Mouse (Mus musculus) lung, embryonic 14.5 days (tissue): Measurements from ENCODE around the gene Gm19684. TPM values are rescaled to one million over a fixed set of nuclear protein-coding genes. Genes with fewer than 3 reads are reported as not detected.
"Not testable (repeated sequence)": the region's sequence is repeated elsewhere in the genome, so short reads cannot be mapped to it uniquely, and the experiment has no call there.

Experiments
- ATAC-seq: fragments of 200-750 bp; cut with Nextera tagmentation; 2 replicates; pipeline ENCODE4 v1.8.0; 2017; ENCODE audit warnings: mild to moderate bottlenecking, moderate TSS enrichment, moderate library complexity; ENCODE audit not compliant: insufficient read depth
- DNase-seq: peaks from one replicate; pipeline ENCODE4 v3.0.0-alpha.2; 2015
- H3K27ac ChIP-seq: fragments of 300-500 bp; sonication (generic); 2 replicates; pipeline ENCODE4 v1.5.1; 2014; ENCODE audit warnings: low read depth, mild to moderate bottlenecking, moderate library complexity
- H3K27me3 ChIP-seq: fragments of 300-500 bp; sonication (generic); 2 replicates; pipeline ENCODE4 v1.6.1; 2014; ENCODE audit warnings: low read length, control low read depth; ENCODE audit not compliant: insufficient read depth
- H3K36me3 ChIP-seq: fragments of 300-500 bp; sonication (generic); 2 replicates; pipeline ENCODE4 v1.6.1; 2014; ENCODE audit warnings: control low read depth; ENCODE audit not compliant: insufficient read depth
- H3K4me1 ChIP-seq: fragments of 300-500 bp; sonication (generic); 2 replicates; pipeline ENCODE4 v1.6.1; 2014; ENCODE audit warnings: antibody characterized with exemption, control low read depth; ENCODE audit not compliant: insufficient read depth
- H3K4me2 ChIP-seq: fragments of 300-500 bp; sonication (generic); 2 replicates; pipeline ENCODE4 v1.6.1; 2014; ENCODE audit warnings: mild to moderate bottlenecking
- H3K4me3 ChIP-seq: fragments of 300-500 bp; sonication (generic); 2 replicates; pipeline ENCODE4 v1.5.1; 2014; ENCODE audit warnings: low read depth, low read length
- H3K9ac ChIP-seq: fragments of 300-500 bp; sonication (generic); 2 replicates; pipeline ENCODE4 v1.6.1; 2014
- H3K9me3 ChIP-seq: fragments of 300-500 bp; sonication (generic); 2 replicates; pipeline ENCODE4 v1.6.1; 2016; ENCODE audit warnings: low read depth, low read length, control low read depth
- CTCF ChIP-seq: IDR thresholded peaks from 2 replicates; pipeline ENCODE4 v1.5.1; 2016; ENCODE audit warnings: antibody characterized with exemption, low read depth
- WGBS: fragments of 180-500 bp; shearing (Covaris S2); extraction: QIAGEN DNeasy Blood & Tissue Kit; methylation state at CpG from one replicate; pipeline ENCODE4 v1.1.7; 2014; 5-methylcytosine and 5-hydroxymethylcytosine counted together
- polyA plus RNA-seq: library from polyadenylated mRNA; unstranded; fragments of >200 nt; fragmentation: Nextera tagmentation; extraction: Ambion mirVana; gene quantifications from 2 replicates; pipeline ENCODE4 v1.2.1, GENCODE M21; 2014

The Gm19684 gene
- polyA plus RNA-seq, 1 experiment from 2014 or later: not detected

DNA sequence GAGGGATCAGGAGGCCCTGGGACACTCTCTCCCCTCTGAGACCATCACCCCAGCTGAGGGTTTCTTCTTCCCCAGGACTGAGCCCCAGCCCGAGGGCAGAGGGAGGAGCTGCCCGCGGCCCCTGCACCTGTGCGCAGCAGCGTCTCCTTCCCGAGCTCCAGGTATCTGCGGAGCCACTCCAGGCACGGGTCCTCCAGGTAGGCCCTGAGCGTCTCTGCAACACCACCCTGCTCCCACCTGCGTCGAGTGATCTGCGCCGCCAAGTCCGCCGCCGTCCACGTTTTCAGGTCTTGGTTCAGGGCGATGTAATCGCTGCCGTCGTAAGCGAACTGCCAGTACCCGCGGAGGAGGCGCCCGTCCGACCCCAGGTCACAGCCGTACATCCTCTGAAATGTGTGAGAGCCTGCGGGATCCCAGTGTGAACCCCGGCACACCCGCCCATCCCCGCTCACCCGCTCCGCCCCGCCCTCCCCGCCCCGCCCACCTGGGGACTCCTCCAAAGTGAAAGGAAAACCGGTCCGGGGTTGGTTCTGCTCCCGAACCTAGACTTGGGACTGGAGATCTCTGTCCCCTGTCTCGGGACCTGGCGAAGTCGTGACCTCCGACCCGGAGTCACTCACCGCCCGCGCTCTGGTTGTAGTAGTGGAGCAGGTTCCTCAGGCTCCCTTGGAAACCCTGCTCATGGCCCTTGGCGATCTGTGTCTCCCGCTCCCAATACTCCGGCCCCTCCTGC lies 46.0 kb downstream of the Gm19684 start:
- Histone ChIP-seq H3K4me2 (peak overlapping the region; percentile 55), H3K9ac (peak overlapping the region; percentile 65), H3K4me1 (no peaks in the 10 kb centered on the region), H3K9me3 (no peaks in the 10 kb centered on the region), H3K27me3 (peaks cover 32% of the 10 kb centered on the region), H3K36me3 (no peaks in the 10 kb centered on the region), H3K4me3 (peak overlapping the region; percentile 44), H3K27ac (peak overlapping the region; percentile 69)
- DNase-seq: peak; percentile 39
- peak; percentile 59 for ATAC-seq
- WGBS: under 1% methylated on average over 51 of the region's 51 CpGs
- no peak for TF ChIP-seq CTCF

DNA sequence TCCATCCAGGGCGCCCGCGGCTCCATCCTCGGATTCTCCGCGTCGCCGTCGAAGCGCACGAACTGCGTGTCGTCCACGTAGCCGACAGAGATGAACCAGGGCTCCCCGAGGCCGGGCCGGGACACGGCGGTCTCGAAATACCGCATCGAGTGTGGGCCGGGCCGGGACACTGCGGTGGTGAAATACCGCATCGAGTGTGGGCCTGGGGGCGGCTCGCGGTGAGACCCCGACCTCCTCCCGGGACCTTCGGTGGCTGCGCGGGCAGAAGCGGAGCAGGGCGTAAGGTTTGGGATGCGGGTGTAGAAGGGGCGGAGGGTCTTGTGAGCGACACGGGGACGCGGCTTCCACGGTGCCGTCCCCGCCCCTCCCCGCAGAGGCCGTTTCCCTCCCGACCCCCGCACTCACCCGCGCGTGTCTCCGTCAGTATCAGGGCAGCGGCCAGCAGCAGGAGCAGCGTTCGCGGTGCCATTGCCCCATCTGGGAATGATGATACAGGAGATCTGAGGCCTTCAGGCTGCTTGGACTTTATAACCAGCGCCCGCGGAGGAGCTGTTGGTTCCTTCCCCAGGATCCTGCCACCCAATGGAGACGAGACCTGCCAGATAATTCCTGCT lies 46.7 kb downstream of the Gm19684 start, which contains the start of gene Gm8909:
Gene Gm8909 (minus strand): TSS at position 499 of the 614 bp plus-strand sequence.
- peaks cover 31% of the 10 kb centered on the region for H3K27me3 ChIP-seq
- no peaks in the 10 kb centered on the region for H3K4me1 ChIP-seq
- peak within 1 kb of the TSS; percentile 44 for H3K4me3 ChIP-seq
- peak within 1 kb of the TSS; percentile 65 for H3K9ac ChIP-seq
- no peaks in the 10 kb centered on the region for H3K9me3 ChIP-seq
- ATAC-seq (0 out of 2 replicates have a peak, but pooled peaks have one; percentile 10), DNase-seq (no peak)
- peak within 1 kb of the TSS; percentile 69 for H3K27ac ChIP-seq
- no peaks in the 10 kb centered on the region for H3K36me3 ChIP-seq
- no peak for TF ChIP-seq CTCF
- H3K4me2 ChIP-seq: peak within 1 kb of the TSS; percentile 55
- WGBS: 2% methylated on average over 62 of the region's 63 CpGs

DNA sequence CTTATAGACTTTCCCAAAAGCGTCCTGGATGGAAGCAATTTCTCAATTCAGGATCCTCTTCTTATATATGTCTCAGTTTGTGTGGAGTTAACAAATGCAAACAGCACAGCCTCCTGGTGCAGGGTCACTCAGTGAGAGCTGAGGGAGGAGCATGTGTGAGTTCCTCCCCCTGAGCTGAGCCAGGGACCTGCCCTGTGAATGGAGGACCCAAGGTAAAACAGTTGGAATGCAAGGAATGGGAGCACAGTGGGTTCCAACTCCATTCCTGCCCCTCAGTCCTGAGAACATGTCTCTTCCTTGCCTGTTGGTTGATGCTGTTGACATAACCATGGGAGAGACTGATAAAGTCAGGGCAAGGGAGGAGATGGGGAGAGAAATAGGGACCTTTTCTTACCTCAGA lies 47.6 kb downstream of the Gm19684 start:
- H3K27ac ChIP-seq, H3K4me1 ChIP-seq, H3K9ac ChIP-seq, H3K9me3 ChIP-seq, H3K36me3 ChIP-seq: not testable (repeated sequence)
- DNase-seq: peak; percentile 53
- no CpG with 5 or more reads among the region's 1 CpGs for WGBS
- H3K4me2 ChIP-seq: peak overlapping the region; percentile 47
- peak overlapping the region; percentile 12 for H3K4me3 ChIP-seq
- ATAC-seq: peak; percentile 42
- H3K27me3 ChIP-seq: peaks cover 28% of the 10 kb centered on the region

DNA sequence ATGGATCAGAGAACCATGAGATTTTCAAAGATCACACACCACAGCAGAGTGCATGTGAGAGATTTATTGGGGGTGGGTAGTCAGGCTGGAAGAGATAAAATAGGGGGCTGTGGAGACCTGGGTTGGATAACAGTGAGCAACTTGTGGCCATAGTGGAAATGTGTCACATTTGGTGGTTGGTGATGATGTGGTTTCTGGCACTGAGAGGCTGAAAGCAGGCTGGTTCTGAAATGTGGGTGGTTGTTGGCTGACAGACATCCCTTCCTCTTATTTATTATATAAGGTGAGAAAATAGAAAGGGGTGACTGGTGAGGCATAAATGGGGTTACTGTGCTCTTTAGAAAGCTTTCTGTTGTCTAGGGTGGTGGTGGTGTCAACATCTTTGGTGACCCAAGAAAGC lies 48.3 kb downstream of the Gm19684 start:
- no peak overlapping the region for H3K9ac ChIP-seq
- no peaks in the 10 kb centered on the region for H3K9me3 ChIP-seq
- H3K36me3 ChIP-seq: no peaks in the 10 kb centered on the region
- ATAC-seq (no peak), DNase-seq (no peak)
- H3K27me3 ChIP-seq: peaks cover 22% of the 10 kb centered on the region
- peak overlapping the region; percentile 54 for H3K27ac ChIP-seq
- peak overlapping the region; percentile 47 for H3K4me2 ChIP-seq
- no peak for TF ChIP-seq CTCF
- H3K4me3 ChIP-seq: peak overlapping the region; percentile 12
- H3K4me1 ChIP-seq: no peaks in the 10 kb centered on the region

DNA sequence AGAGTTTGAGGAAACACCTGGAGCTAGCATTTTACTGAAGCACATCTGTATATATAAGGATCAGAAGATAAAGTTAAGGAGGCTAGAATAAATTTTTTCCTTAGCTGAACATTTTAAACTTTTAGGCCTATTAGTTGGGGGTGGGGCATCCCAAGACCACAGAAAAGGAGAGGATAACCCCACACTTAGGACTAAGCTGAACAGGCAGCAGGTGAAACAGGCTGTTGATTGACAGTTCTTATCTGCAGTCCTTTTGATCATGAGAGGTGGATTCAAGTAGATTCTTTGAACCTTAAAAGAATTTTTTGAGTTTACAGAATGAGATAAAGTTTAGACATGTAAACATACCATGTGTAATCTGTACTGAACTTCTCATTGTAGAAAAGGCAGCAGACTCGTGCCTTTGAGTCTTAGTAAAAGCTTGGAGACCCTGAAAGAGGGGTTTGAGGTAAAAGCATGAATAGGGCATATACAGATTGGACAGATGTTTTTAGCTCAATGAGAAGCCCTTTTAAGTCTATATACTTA lies 48.9 kb downstream of the Gm19684 start:
- Histone ChIP-seq H3K4me3 (no peak overlapping the region; the same call in 1 of the 2 replicates), H3K4me1 (no peaks in the 10 kb centered on the region), H3K36me3 (no peaks in the 10 kb centered on the region), H3K9me3 (no peaks in the 10 kb centered on the region), H3K4me2 (peak overlapping the region; percentile 47; the same call in 1 of the 2 replicates), H3K27ac (no peak overlapping the region), H3K9ac (no peak overlapping the region), H3K27me3 (peaks cover 21% of the 10 kb centered on the region)
- DNase-seq (peak; percentile 45), ATAC-seq (peak; percentile 64; the same call in 1 of the 2 replicates)
- WGBS: 13% methylated on average over 1 of the region's 1 CpGs
- TF ChIP-seq CTCF: no peak

DNA sequence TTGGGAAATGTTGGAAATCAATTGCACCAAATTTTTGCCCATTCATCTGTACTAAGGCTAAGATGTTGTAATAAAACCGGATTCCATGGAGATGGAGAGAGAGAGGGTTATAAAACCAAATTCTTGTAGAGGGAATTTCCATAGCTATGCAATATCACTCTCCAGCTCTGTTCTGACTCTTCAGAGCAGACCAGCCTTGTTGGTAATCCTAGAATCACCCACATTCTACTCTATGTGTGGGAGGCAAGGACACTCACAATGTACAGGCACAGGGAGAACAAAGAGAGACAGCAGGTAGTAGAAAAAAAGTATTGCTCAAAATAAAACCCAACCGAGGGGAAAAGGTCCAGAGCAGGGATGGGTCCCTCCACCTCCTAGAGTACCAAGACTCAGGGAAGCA lies 54.7 kb downstream of the Gm19684 start:
- H3K9me3 ChIP-seq, H3K27me3 ChIP-seq, H3K27ac ChIP-seq, ATAC-seq, H3K9ac ChIP-seq, H3K36me3 ChIP-seq, H3K4me2 ChIP-seq, DNase-seq, H3K4me1 ChIP-seq, H3K4me3 ChIP-seq: not testable (repeated sequence)
- no CpG with 5 or more reads among the region's 2 CpGs for WGBS

DNA sequence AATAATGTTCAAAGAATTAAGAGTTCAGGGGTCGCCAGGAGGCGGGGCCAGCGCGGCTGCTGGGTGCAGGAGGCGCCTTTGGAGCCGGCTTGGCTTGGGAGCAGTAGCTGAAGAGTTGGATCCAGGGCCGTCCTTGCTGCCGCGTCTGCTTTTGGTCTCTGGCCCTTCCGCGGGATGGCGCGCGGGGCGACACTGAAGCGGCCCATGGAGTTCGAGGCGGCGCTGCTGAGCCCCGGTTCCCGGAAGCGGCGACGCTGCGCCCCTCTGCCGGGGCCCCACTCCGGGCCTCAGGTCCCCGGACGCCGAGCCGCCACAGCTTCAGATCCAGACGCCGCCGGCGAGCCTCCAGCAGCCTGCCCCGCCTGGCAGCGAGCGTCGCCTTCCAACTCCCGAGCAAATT lies 57.5 kb downstream of the Gm19684 start:
- H3K27me3 ChIP-seq, H3K36me3 ChIP-seq, H3K9me3 ChIP-seq, H3K4me1 ChIP-seq: not testable (repeated sequence)
- peak overlapping the region; percentile 73; the same call in 1 of the 2 replicates for H3K27ac ChIP-seq
- DNase-seq (peak; percentile 62), ATAC-seq (peak; percentile 79)
- H3K4me3 ChIP-seq: peak overlapping the region; percentile 40
- H3K4me2 ChIP-seq: peak overlapping the region; percentile 60
- H3K9ac ChIP-seq: peak overlapping the region; percentile 40; the same call in 1 of the 2 replicates
- under 1% methylated on average over 39 of the region's 40 CpGs for WGBS

Other genes with a start within 250 kb of the Gm19684 start
- 40.8 and 42.9 TPM in 2 replicates for gene Dhx16, start 241.9 kb upstream of the Gm19684 start, polyA plus RNA-seq
- 21.0 and 25.4 TPM in 2 replicates for gene 2310061I04Rik, start 224.2 kb upstream of the Gm19684 start, polyA plus RNA-seq
- gene Atat1, start 211.6 kb upstream of the Gm19684 start, polyA plus RNA-seq: 72.2 and 77.9 TPM in 2 replicates
- 84.5 and 89.1 TPM in 2 replicates for gene Mrps18b, start 205.3 kb upstream of the Gm19684 start, polyA plus RNA-seq
- 36.3 and 38.5 TPM in 2 replicates for gene Ppp1r10, start 205.2 kb upstream of the Gm19684 start, polyA plus RNA-seq
- 84.1 and 86.6 TPM in 2 replicates for gene Abcf1, start 151.9 kb upstream of the Gm19684 start, polyA plus RNA-seq
- gene Gnl1, start 141.8 kb upstream of the Gm19684 start, polyA plus RNA-seq: 39.5 and 46.4 TPM in 2 replicates
- gene Prr3, start 141.4 kb upstream of the Gm19684 start, polyA plus RNA-seq: 27.1 and 30.8 TPM in 2 replicates
- gene H2-T24, start 101.1 kb upstream of the Gm19684 start, polyA plus RNA-seq: 2.4 and 3.3 TPM in 2 replicates
- gene H2-T23, start 88.8 kb upstream of the Gm19684 start, polyA plus RNA-seq: 3.9 and 4.4 TPM in 2 replicates
- gene H2-T22, start 78.9 kb upstream of the Gm19684 start, polyA plus RNA-seq: 16.0 and 16.8 TPM in 2 replicates
- not detected in 2 replicates for gene Gm6034, start 78.7 kb upstream of the Gm19684 start, polyA plus RNA-seq
- not detected in 2 replicates for gene Gm11127, start 63.3 kb upstream of the Gm19684 start, polyA plus RNA-seq
- gene Gm7030, start 7.7 kb downstream of the Gm19684 start, polyA plus RNA-seq: not detected in 2 replicates
- 44.4 and 51.4 TPM in 2 replicates for gene Gm8909, start 46.9 kb downstream of the Gm19684 start, polyA plus RNA-seq
- 1.3 and 1.4 TPM in 2 replicates for gene H2-T3, start 68.6 kb downstream of the Gm19684 start, polyA plus RNA-seq
- gene Rpp21, start 136.4 kb downstream of the Gm19684 start, polyA plus RNA-seq: 188 and 195 TPM in 2 replicates
- gene Trim39, start 150.6 kb downstream of the Gm19684 start, polyA plus RNA-seq: 15.8 and 15.9 TPM in 2 replicates
- 0.23 TPM in 1 of 2 replicates, not detected in the other for gene H2-M10.2, start 164.8 kb downstream of the Gm19684 start, polyA plus RNA-seq
- not detected in 2 replicates for gene H2-M10.1, start 204.5 kb downstream of the Gm19684 start, polyA plus RNA-seq
- not detected in 2 replicates for gene H2-M10.3, start 246.7 kb downstream of the Gm19684 start, polyA plus RNA-seq